8 mouse cellular contexts compared by ENCODE assay signal in genomic region chr8:84569921-84570673, GRCm38 (mm10).
DNase-seq lines count a peak whose midpoint lies in the region; ATAC-seq and TF ChIP-seq lines count a peak whose summit lies in the region.

No protein-coding gene starts in this region.

- H3K4me3 ChIP-seq in forebrain, postnatal 0 days (ENCODE audit: low read depth, low read length), result no peak overlapping the region
- H3K4me3 ChIP-seq in forebrain, embryonic 10.5 days, result no peak overlapping the region
- no peak overlapping the region for H3K4me3 ChIP-seq in midbrain, embryonic 15.5 days
- H3K4me3 ChIP-seq in midbrain, embryonic 13.5 days (replicated peaks), result no peak overlapping the region
- no peak overlapping the region for H3K4me3 ChIP-seq in intestine, embryonic 15.5 days (replicated peaks)

- TF ChIP-seq CTCF in forebrain, postnatal 0 days (IDR thresholded peaks at IDR 0.05; ENCODE audit: low read depth), result peak; percentile 72

- no peak overlapping the region for H3K27ac ChIP-seq in forebrain, postnatal 0 days (ENCODE audit: low read depth, low read length)
- H3K27ac ChIP-seq in forebrain, embryonic 10.5 days, result no peak overlapping the region
- no peak overlapping the region for H3K27ac ChIP-seq in midbrain, embryonic 15.5 days
- H3K27ac ChIP-seq in midbrain, embryonic 13.5 days, result no peak overlapping the region
- H3K27ac ChIP-seq in intestine, embryonic 15.5 days, result no peak overlapping the region

- DNase-seq in forebrain, postnatal 0 days, result peak; percentile 67
- no peak for DNase-seq in forebrain, embryonic 10.5 days (ENCODE audit: extremely low spot score, low spot score)
- DNase-seq in testis, postnatal 10 days (ENCODE audit: low spot score), result peak; percentile 55
- DNase-seq in adrenal gland, postnatal 14 days, result no peak
- no peak for DNase-seq in layer of hippocampus, postnatal 14 days (ENCODE audit: low spot score in 2 of 2)

- H3K4me2 ChIP-seq in forebrain, postnatal 0 days (ENCODE audit: low read depth), result no peak overlapping the region
- no peak overlapping the region for H3K4me2 ChIP-seq in midbrain, embryonic 15.5 days
- H3K4me2 ChIP-seq in midbrain, embryonic 13.5 days (replicated peaks), result no peak overlapping the region
- H3K4me2 ChIP-seq in intestine, embryonic 15.5 days (replicated peaks), result peak overlapping the region; percentile 35

- WGBS in forebrain, postnatal 0 days, result 50% methylated on average over 25 of the region's 25 CpGs
- 47% methylated on average over 25 of the region's 25 CpGs for WGBS in forebrain, embryonic 10.5 days
- 51% methylated on average over 25 of the region's 25 CpGs for WGBS in midbrain, embryonic 15.5 days
- 48% methylated on average over 25 of the region's 25 CpGs for WGBS in midbrain, embryonic 13.5 days
- WGBS in intestine, embryonic 15.5 days, result 35% methylated on average over 25 of the region's 25 CpGs

- H3K4me1 ChIP-seq in forebrain, postnatal 0 days (ENCODE audit: insufficient read depth), result no peaks in the 10 kb centered on the region
- H3K4me1 ChIP-seq in forebrain, embryonic 10.5 days, result peaks cover 3% of the 10 kb centered on the region; the same call in 1 of the 2 replicates
- no peaks in the 10 kb centered on the region for H3K4me1 ChIP-seq in midbrain, embryonic 15.5 days
- no peaks in the 10 kb centered on the region for H3K4me1 ChIP-seq in midbrain, embryonic 13.5 days (replicated peaks)
- no peaks in the 10 kb centered on the region for H3K4me1 ChIP-seq in intestine, embryonic 15.5 days (replicated peaks)

- no peaks in the 10 kb centered on the region for H3K27me3 ChIP-seq in forebrain, postnatal 0 days (ENCODE audit: insufficient read depth, low read length)
- H3K27me3 ChIP-seq in forebrain, embryonic 10.5 days (ENCODE audit: poor library complexity, severe bottlenecking), result peaks cover 7% of the 10 kb centered on the region; the same call in 1 of the 2 replicates
- H3K27me3 ChIP-seq in midbrain, embryonic 15.5 days (replicated peaks), result no peaks in the 10 kb centered on the region
- no peaks in the 10 kb centered on the region for H3K27me3 ChIP-seq in midbrain, embryonic 13.5 days
- H3K27me3 ChIP-seq in intestine, embryonic 15.5 days (replicated peaks), result peaks cover 5% of the 10 kb centered on the region; the same call in 1 of the 2 replicates

- H3K9ac ChIP-seq in forebrain, postnatal 0 days, result no peak overlapping the region
- no peak overlapping the region for H3K9ac ChIP-seq in midbrain, embryonic 15.5 days
- no peak overlapping the region for H3K9ac ChIP-seq in midbrain, embryonic 13.5 days (replicated peaks)
- H3K9ac ChIP-seq in intestine, embryonic 15.5 days, result no peak overlapping the region

- peak; percentile 39 for ATAC-seq in forebrain, postnatal 0 days
- 0 out of 2 replicates have a peak, but pooled peaks have one; percentile 51 for ATAC-seq in midbrain, embryonic 15.5 days (replicated peaks)
- no peak for ATAC-seq in midbrain, embryonic 13.5 days
- no peak for ATAC-seq in intestine, embryonic 15.5 days

- H3K36me3 ChIP-seq in forebrain, postnatal 0 days (ENCODE audit: insufficient read depth), result peaks cover 35% of the 10 kb centered on the region
- peaks cover 41% of the 10 kb centered on the region for H3K36me3 ChIP-seq in forebrain, embryonic 10.5 days (replicated peaks)
- H3K36me3 ChIP-seq in midbrain, embryonic 15.5 days (replicated peaks), result peaks cover 3% of the 10 kb centered on the region; the same call in 1 of the 2 replicates
- H3K36me3 ChIP-seq in midbrain, embryonic 13.5 days, result peaks cover 61% of the 10 kb centered on the region
- H3K36me3 ChIP-seq in intestine, embryonic 15.5 days, result no peaks in the 10 kb centered on the region

- H3K9me3 ChIP-seq in forebrain, postnatal 0 days (ENCODE audit: low read length), result no peaks in the 10 kb centered on the region
- H3K9me3 ChIP-seq in forebrain, embryonic 10.5 days, result no peaks in the 10 kb centered on the region
- no peaks in the 10 kb centered on the region for H3K9me3 ChIP-seq in midbrain, embryonic 15.5 days
- no peaks in the 10 kb centered on the region for H3K9me3 ChIP-seq in midbrain, embryonic 13.5 days
- no peaks in the 10 kb centered on the region for H3K9me3 ChIP-seq in intestine, embryonic 15.5 days

Comparison
In these comparisons a context has a peak if more than half of its experiments do, and no peak if none do; other contexts are left out.
1. ATAC-seq: peak in forebrain, postnatal 0 days (single experiment) and midbrain, embryonic 15.5 days (single experiment); none in midbrain, embryonic 13.5 days (single experiment) and intestine, embryonic 15.5 days (single experiment).
2. DNase-seq: peak in forebrain, postnatal 0 days (single experiment) and testis, postnatal 10 days (single experiment); none in forebrain, embryonic 10.5 days (single experiment), adrenal gland, postnatal 14 days (single experiment) and layer of hippocampus, postnatal 14 days (0 of 2).